Mouse (Mus musculus): ENCODE data around the gene Litaf.

DNA sequence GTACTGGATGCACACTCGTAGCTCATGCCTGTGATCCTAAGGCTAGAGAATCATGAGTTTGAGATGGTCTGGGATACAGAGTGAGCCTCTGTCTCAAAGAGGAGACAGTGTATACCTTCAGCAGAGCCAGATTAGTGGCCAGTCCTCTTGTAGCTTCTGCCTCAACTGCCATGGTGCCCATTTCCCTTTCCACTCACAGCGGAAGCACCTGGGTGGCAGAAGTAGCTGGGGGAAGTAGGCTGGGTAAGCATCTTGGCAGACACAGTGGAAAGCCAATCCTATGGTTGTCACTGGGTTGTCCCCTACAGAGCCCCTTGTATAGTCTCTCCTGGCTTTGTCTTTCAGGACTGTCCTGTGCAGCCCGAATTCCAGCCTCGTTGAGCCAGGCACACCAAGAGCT, 5.9 kb upstream of the Litaf start:
- TF ChIP-seq POLR2A (IDR thresholded peaks at IDR 0.05; ENCODE audit: insufficient read length, low read depth) = no peak
- TF ChIP-seq POLR2AphosphoS2 (IDR thresholded peaks at IDR 0.05; ENCODE audit: insufficient read length, low read depth) = no peak
- no peak for TF ChIP-seq CEBPB (IDR thresholded peaks at IDR 0.05; ENCODE audit: insufficient read depth, poor library complexity, severe bottlenecking)
- TF ChIP-seq E2F4 (IDR thresholded peaks at IDR 0.05; ENCODE audit: insufficient read depth) = no peak
- no peak for TF ChIP-seq MAX (IDR thresholded peaks at IDR 0.05; ENCODE audit: low read depth)
- TF ChIP-seq MYOG (IDR thresholded peaks at IDR 0.05; ENCODE audit: control insufficient read depth in 1 of 3, insufficient read depth in 1 of 3, insufficient read length in 2 of 3, low read depth in 2 of 3) = no peak
- TF ChIP-seq TCF12 (IDR thresholded peaks at IDR 0.05; ENCODE audit: insufficient read depth, poor library complexity, severe bottlenecking) = no peak
- TF ChIP-seq USF1 (IDR thresholded peaks at IDR 0.05; ENCODE audit: low read depth) = no peak
- TF ChIP-seq TCF3 (IDR thresholded peaks at IDR 0.05; ENCODE audit: insufficient read length, low read depth) = no peak
- no peak for TF ChIP-seq SRF (IDR thresholded peaks at IDR 0.05; ENCODE audit: control insufficient read depth, insufficient read length, low read depth)
- TF ChIP-seq REST (IDR thresholded peaks at IDR 0.05; ENCODE audit: insufficient read depth, insufficient read length) = no peak
